ENCODE assay signal across 9 mouse cellular contexts in genomic region chr11:73084303-73084702, GRCm38 (mm10). TPM values are rescaled to one million over a fixed set of nuclear protein-coding genes. Genes with fewer than 3 reads are reported as not detected.
DNase-seq lines count a peak whose midpoint lies in the region; ATAC-seq lines count a peak whose summit lies in the region.
"Had no signal": no experiment of that assay in that cellular context is flagged by ENCODE, and none has a peak within 500 bp of the region (broad histone marks: within the 10 kb centered on the region; RNA-seq: fewer than 3 reads in every experiment).

No protein-coding gene starts in this region.

- H3K9ac ChIP-seq in forebrain, embryonic 11.5 days (ENCODE audit: low read length): no peak overlapping the region
- H3K9ac ChIP-seq in stomach, embryonic 15.5 days: no peak overlapping the region

- H3K4me1 ChIP-seq in forebrain, embryonic 11.5 days (replicated peaks; ENCODE audit: control insufficient read depth, insufficient read depth, low read length): no peaks in the 10 kb centered on the region
- H3K4me1 ChIP-seq in forebrain, embryonic 10.5 days: peaks cover 12% of the 10 kb centered on the region
- H3K4me1 ChIP-seq in stomach, embryonic 15.5 days: peaks cover 3% of the 10 kb centered on the region; the same call in 1 of the 2 replicates

- WGBS in forebrain, embryonic 11.5 days: 82% methylated on average over 6 of the region's 6 CpGs
- WGBS in forebrain, embryonic 10.5 days: 72% methylated on average over 6 of the region's 6 CpGs
- 62% methylated on average over 6 of the region's 6 CpGs for WGBS in stomach, embryonic 15.5 days

- H3K27ac ChIP-seq in forebrain, embryonic 11.5 days (ENCODE audit: low read depth, low read length): no peak overlapping the region
- no peak overlapping the region for H3K27ac ChIP-seq in forebrain, embryonic 10.5 days
- H3K27ac ChIP-seq in stomach, embryonic 15.5 days: peak overlapping the region; percentile 19; the same call in 1 of the 2 replicates

- no peak for ATAC-seq in forebrain, embryonic 11.5 days (replicated peaks; ENCODE audit: low FRiP score)
- peak; percentile 88 for ATAC-seq in granulocyte monocyte progenitor cell, adult 5-6 weeks (replicated peaks; ENCODE audit: poor library complexity, severe bottlenecking)
- no peak for ATAC-seq in stomach, embryonic 15.5 days (ENCODE audit: insufficient read depth, low FRiP score, low read depth)

- no peaks in the 10 kb centered on the region for H3K27me3 ChIP-seq in forebrain, embryonic 11.5 days (ENCODE audit: control insufficient read depth, insufficient read depth, low read length)
- H3K27me3 ChIP-seq in forebrain, embryonic 10.5 days (ENCODE audit: poor library complexity, severe bottlenecking): no peaks in the 10 kb centered on the region
- H3K27me3 ChIP-seq in stomach, embryonic 15.5 days (replicated peaks): no peaks in the 10 kb centered on the region

- H3K4me3 ChIP-seq in forebrain, embryonic 11.5 days (ENCODE audit: low read depth, low read length): no peak overlapping the region
- no peak overlapping the region for H3K4me3 ChIP-seq in forebrain, embryonic 10.5 days
- H3K4me3 ChIP-seq in stomach, embryonic 15.5 days (replicated peaks): no peak overlapping the region
- H3K4me3 ChIP-seq: myocyte had no signal

- DNase-seq in forebrain, embryonic 11.5 days (ENCODE audit: low spot score): peak; percentile 50
- DNase-seq in forebrain, embryonic 10.5 days (ENCODE audit: extremely low spot score, low spot score): no peak
- DNase-seq in lung, postnatal 36 days: peak; percentile 32
- no peak for DNase-seq in lung, postnatal 14 days
- DNase-seq in right cerebral cortex, adult 2 months (ENCODE audit: low spot score in 2 of 2): no peak
- DNase-seq in frontal cortex, postnatal 10 days (ENCODE audit: low spot score in 2 of 2): no peak

- H3K36me3 ChIP-seq in forebrain, embryonic 11.5 days (ENCODE audit: control insufficient read depth, insufficient read depth, low read length): no peaks in the 10 kb centered on the region; the same call in 1 of the 2 replicates
- H3K36me3 ChIP-seq in forebrain, embryonic 10.5 days (replicated peaks): peaks cover 62% of the 10 kb centered on the region
- H3K36me3 ChIP-seq in stomach, embryonic 15.5 days: peaks cover 17% of the 10 kb centered on the region; the same call in 1 of the 2 replicates

- H3K9me3 ChIP-seq in forebrain, embryonic 11.5 days (ENCODE audit: control insufficient read depth, low read length): no peaks in the 10 kb centered on the region
- H3K9me3 ChIP-seq in forebrain, embryonic 10.5 days: no peaks in the 10 kb centered on the region
- no peaks in the 10 kb centered on the region for H3K9me3 ChIP-seq in stomach, embryonic 15.5 days

- H3K4me2 ChIP-seq in forebrain, embryonic 11.5 days (ENCODE audit: low read depth, low read length, severe bottlenecking): no peak overlapping the region
- no peak overlapping the region for H3K4me2 ChIP-seq in stomach, embryonic 15.5 days

RNA-seq across cellular contexts. Expression of gene Itgae, which starts 6.1 kb away (rescaled TPM):
- 0.36 and 0.64 TPM in 2 replicates for polyA plus RNA-seq in forebrain, embryonic 11.5 days (2014; fragmentation: Nextera tagmentation; extraction: Ambion mirVana)
- 0.45 and 0.54 TPM in 2 replicates for polyA plus RNA-seq in forebrain, embryonic 10.5 days (2016; fragmentation: Nextera tagmentation; extraction: Ambion mirVana)
- total RNA-seq in granulocyte monocyte progenitor cell, adult 5-6 weeks (2014; fragmentation: Nextera tagmentation): 0.68 TPM in 1 of 2 replicates, not detected in the other
- total RNA-seq in granulocyte monocyte progenitor cell, adult 5-6 weeks (2017): 0.77 TPM in 1 of 2 replicates, not detected in the other
- 0.33 and 0.57 TPM in 2 replicates for polyA plus RNA-seq in stomach, embryonic 15.5 days (2015; fragmentation: Nextera tagmentation; extraction: Ambion mirVana)

RNA-seq across cellular contexts. Expression of gene Ncbp3, which starts 36.7 kb away (rescaled TPM):
- 12.6 and 13.2 TPM in 2 replicates for polyA plus RNA-seq in forebrain, embryonic 11.5 days (2014; fragmentation: Nextera tagmentation; extraction: Ambion mirVana)
- 12.1 and 13.9 TPM in 2 replicates for polyA plus RNA-seq in forebrain, embryonic 10.5 days (2016; fragmentation: Nextera tagmentation; extraction: Ambion mirVana)
- 10.1 and 13.2 TPM in 2 replicates for total RNA-seq in granulocyte monocyte progenitor cell, adult 5-6 weeks (2014; fragmentation: Nextera tagmentation)
- 12.6 and 15.6 TPM in 2 replicates for total RNA-seq in granulocyte monocyte progenitor cell, adult 5-6 weeks (2017)
- 10.4 and 12.0 TPM in 2 replicates for polyA plus RNA-seq in stomach, embryonic 15.5 days (2015; fragmentation: Nextera tagmentation; extraction: Ambion mirVana)

RNA-seq across cellular contexts. Expression of gene Haspin, which starts 53.8 kb away (rescaled TPM):
- 22.0 and 23.6 TPM in 2 replicates for polyA plus RNA-seq in forebrain, embryonic 11.5 days (2014; fragmentation: Nextera tagmentation; extraction: Ambion mirVana)
- polyA plus RNA-seq in forebrain, embryonic 10.5 days (2016; fragmentation: Nextera tagmentation; extraction: Ambion mirVana): 25.3 and 28.6 TPM in 2 replicates
- total RNA-seq in granulocyte monocyte progenitor cell, adult 5-6 weeks (2014; fragmentation: Nextera tagmentation): 15.6 and 18.7 TPM in 2 replicates
- 20.5 and 23.0 TPM in 2 replicates for total RNA-seq in granulocyte monocyte progenitor cell, adult 5-6 weeks (2017)
- polyA plus RNA-seq in stomach, embryonic 15.5 days (2015; fragmentation: Nextera tagmentation; extraction: Ambion mirVana): 14.4 and 14.6 TPM in 2 replicates

Comparison
In these comparisons a context has a peak if more than half of its experiments do, and no peak if none do; other contexts are left out.
1. DNase-seq: peak in forebrain, embryonic 11.5 days (single experiment) and lung, postnatal 36 days (single experiment); none in forebrain, embryonic 10.5 days (single experiment), lung, postnatal 14 days (single experiment), right cerebral cortex, adult 2 months (0 of 2) and frontal cortex, postnatal 10 days (0 of 2).